Mouse (Mus musculus): ENCODE results near the gene Mill2.

- TF ChIP-seq CTCF (IDR thresholded peaks at IDR 0.05; ENCODE audit: low read depth, low read length): no peak
- no peak for TF ChIP-seq POLR2A (IDR thresholded peaks at IDR 0.05; ENCODE audit: insufficient read depth, low read length)
These were observed at the start of gene Mill2 for GRCm38 (mm10) chr7:18839865-18840264.
